Comparison of ENCODE assay signal across 8 mouse cellular contexts in genomic region chr14:75455743-75456421, GRCm38 (mm10). TPM values are rescaled to one million over a fixed set of nuclear protein-coding genes. Genes with fewer than 3 reads are reported as not detected.
DNase-seq lines count a peak whose midpoint lies in the region; ATAC-seq and TF ChIP-seq lines count a peak whose summit lies in the region.

Siah3 (plus strand) TSS chr14:75455982.

- H3K4me1 ChIP-seq in kidney, postnatal 0 days (replicated peaks; ENCODE audit: insufficient read depth, low read length), result no peaks in the 10 kb centered on the region
- peaks cover 64% of the 10 kb centered on the region for H3K4me1 ChIP-seq in forebrain, embryonic 15.5 days
- peaks cover 61% of the 10 kb centered on the region for H3K4me1 ChIP-seq in midbrain, embryonic 12.5 days
- H3K4me1 ChIP-seq in stomach, postnatal 0 days (replicated peaks; ENCODE audit: control insufficient read depth, insufficient read depth), result no peaks in the 10 kb centered on the region

- DNase-seq in kidney, postnatal 0 days (ENCODE audit: low spot score), result peak; percentile 16
- no peak for DNase-seq in kidney, adult 8-10 months
- DNase-seq in cerebellum, adult 11 months, result peak; percentile 20
- DNase-seq in layer of hippocampus, adult 9-11 months, result peak; percentile 64
- no peak for DNase-seq in stomach, postnatal 0 days (ENCODE audit: low spot score)
- DNase-seq in urinary bladder, adult 2 months (ENCODE audit: low spot score), result no peak

- no peaks in the 10 kb centered on the region for H3K36me3 ChIP-seq in kidney, postnatal 0 days (ENCODE audit: insufficient read depth, low read length)
- H3K36me3 ChIP-seq in forebrain, embryonic 15.5 days, result no peaks in the 10 kb centered on the region
- no peaks in the 10 kb centered on the region for H3K36me3 ChIP-seq in midbrain, embryonic 12.5 days
- no peaks in the 10 kb centered on the region for H3K36me3 ChIP-seq in stomach, postnatal 0 days (ENCODE audit: control insufficient read depth, insufficient read depth, low read length)

- no peak for TF ChIP-seq CTCF in kidney, postnatal 0 days (IDR thresholded peaks at IDR 0.05; ENCODE audit: low read depth)
- TF ChIP-seq CTCF in stomach, postnatal 0 days (IDR thresholded peaks at IDR 0.05; ENCODE audit: low read depth), result no peak

- no peak for TF ChIP-seq EP300 in stomach, postnatal 0 days (optimal IDR thresholded peaks at IDR 0.05)

- H3K4me2 ChIP-seq in kidney, postnatal 0 days (ENCODE audit: low read length), result peak within 1 kb of the TSS; percentile 63
- H3K4me2 ChIP-seq in forebrain, embryonic 15.5 days (replicated peaks), result peak within 1 kb of the TSS; percentile 75
- peak within 1 kb of the TSS; percentile 87 for H3K4me2 ChIP-seq in midbrain, embryonic 12.5 days (replicated peaks)
- peak within 1 kb of the TSS; percentile 56 for H3K4me2 ChIP-seq in stomach, postnatal 0 days (replicated peaks; ENCODE audit: low read depth)

- no peaks in the 10 kb centered on the region for H3K9me3 ChIP-seq in kidney, postnatal 0 days (replicated peaks; ENCODE audit: low read length)
- H3K9me3 ChIP-seq in forebrain, embryonic 15.5 days, result no peaks in the 10 kb centered on the region
- no peaks in the 10 kb centered on the region for H3K9me3 ChIP-seq in midbrain, embryonic 12.5 days
- no peaks in the 10 kb centered on the region for H3K9me3 ChIP-seq in stomach, postnatal 0 days (ENCODE audit: control insufficient read depth, low read length)

- H3K9ac ChIP-seq in kidney, postnatal 0 days (ENCODE audit: low read depth, low read length), result 0 out of 2 replicates have a peak within 1 kb of the TSS, but pooled peaks have one; percentile 27
- peak within 1 kb of the TSS; percentile 56 for H3K9ac ChIP-seq in forebrain, embryonic 15.5 days (replicated peaks)
- H3K9ac ChIP-seq in midbrain, embryonic 12.5 days (replicated peaks), result peak within 1 kb of the TSS; percentile 60
- H3K9ac ChIP-seq in stomach, postnatal 0 days (ENCODE audit: low read length), result no peak within 1 kb of the TSS

- 17% methylated on average over 18 of the region's 18 CpGs for WGBS in kidney, postnatal 0 days
- WGBS in forebrain, embryonic 15.5 days, result 2% methylated on average over 18 of the region's 18 CpGs
- 8% methylated on average over 18 of the region's 18 CpGs for WGBS in midbrain, embryonic 12.5 days
- 10% methylated on average over 18 of the region's 18 CpGs for WGBS in stomach, postnatal 0 days

- no peak within 1 kb of the TSS for H3K27ac ChIP-seq in kidney, postnatal 0 days
- peak within 1 kb of the TSS; percentile 94 for H3K27ac ChIP-seq in forebrain, embryonic 15.5 days (replicated peaks)
- H3K27ac ChIP-seq in midbrain, embryonic 12.5 days (replicated peaks), result peak within 1 kb of the TSS; percentile 73
- no peak within 1 kb of the TSS for H3K27ac ChIP-seq in stomach, postnatal 0 days (replicated peaks)

- no peaks in the 10 kb centered on the region; the same call in 1 of the 2 replicates for H3K27me3 ChIP-seq in kidney, postnatal 0 days (ENCODE audit: insufficient read depth, low read length)
- H3K27me3 ChIP-seq in forebrain, embryonic 15.5 days, result no peaks in the 10 kb centered on the region
- peaks cover 11% of the 10 kb centered on the region; the same call in 1 of the 2 replicates for H3K27me3 ChIP-seq in midbrain, embryonic 12.5 days
- H3K27me3 ChIP-seq in stomach, postnatal 0 days (ENCODE audit: control insufficient read depth, insufficient read depth, low read length), result no peaks in the 10 kb centered on the region

- no peak for ATAC-seq in kidney, postnatal 0 days (replicated peaks; ENCODE audit: low FRiP score, low read depth)
- ATAC-seq in forebrain, embryonic 15.5 days (replicated peaks), result peak; percentile 44
- ATAC-seq in midbrain, embryonic 12.5 days (ENCODE audit: low FRiP score, low read depth), result peak; percentile 58
- no peak for ATAC-seq in stomach, postnatal 0 days (ENCODE audit: low FRiP score, low TSS enrichment)

- H3K4me3 ChIP-seq in kidney, postnatal 0 days (replicated peaks; ENCODE audit: low read depth, low read length), result peak within 1 kb of the TSS; percentile 22
- H3K4me3 ChIP-seq in forebrain, embryonic 15.5 days, result peak within 1 kb of the TSS; percentile 54
- H3K4me3 ChIP-seq in midbrain, embryonic 12.5 days, result peak within 1 kb of the TSS; percentile 50
- peak within 1 kb of the TSS; percentile 31 for H3K4me3 ChIP-seq in stomach, postnatal 0 days (ENCODE audit: low read depth, low read length)

RNA-seq across cellular contexts. Expression of gene Siah3, which starts in this region (rescaled TPM):
- 0.03 and 0.08 TPM in 2 replicates for polyA plus RNA-seq in kidney, postnatal 0 days (2015; fragmentation: Nextera tagmentation; extraction: Ambion mirVana)
- polyA plus RNA-seq in forebrain, embryonic 15.5 days (2015; fragmentation: Nextera tagmentation; extraction: Ambion mirVana), result 3.8 and 5.2 TPM in 2 replicates
- polyA plus RNA-seq in midbrain, embryonic 12.5 days (2016; fragmentation: Nextera tagmentation; extraction: Ambion mirVana), result 1.4 and 1.9 TPM in 2 replicates
- polyA plus RNA-seq in stomach, postnatal 0 days (2015; fragmentation: Nextera tagmentation; extraction: Ambion mirVana), result 0.07 TPM in 1 of 2 replicates, not detected in the other
- 0.01 and 0.03 TPM in 2 replicates for polyA plus RNA-seq in urinary bladder, adult 2 months (2012; rRNA removed)

Comparison
In these comparisons a context has a peak if more than half of its experiments do, and no peak if none do; other contexts are left out.
1. Peak in DNase-seq, H3K4me3 ChIP-seq, H3K9ac ChIP-seq and H3K4me2 ChIP-seq in kidney, postnatal 0 days; RNA of the gene not detected or under 1 TPM.
2. ATAC-seq: peak in forebrain, embryonic 15.5 days (single experiment) and midbrain, embryonic 12.5 days (single experiment); none in kidney, postnatal 0 days (single experiment) and stomach, postnatal 0 days (single experiment).
3. DNase-seq: peak in cerebellum, adult 11 months (single experiment) and layer of hippocampus, adult 9-11 months (single experiment); none in kidney, adult 8-10 months (0 of 2), stomach, postnatal 0 days (single experiment) and urinary bladder, adult 2 months (single experiment).
4. H3K27ac ChIP-seq: peak in forebrain, embryonic 15.5 days (single experiment) and midbrain, embryonic 12.5 days (single experiment); none in kidney, postnatal 0 days (single experiment) and stomach, postnatal 0 days (single experiment).
5. Peak in every context shown above with its lines, with median percentiles within 50 percentile points of each other: H3K4me2 ChIP-seq and H3K4me3 ChIP-seq.